Mouse (Mus musculus): ENCODE data around the gene Galns. TPM values are rescaled to one million over a fixed set of nuclear protein-coding genes. Genes with fewer than 3 reads are reported as not detected.

Galns gene
- polyA plus RNA-seq, 1 experiment from 2014 or later = 7.6 TPM

GRCm38 (mm10) chr8:122616181-122616905 lies 5.1 kb upstream of the Galns start:
- WGBS = 59% methylated on average over 9 of the region's 9 CpGs
- no peak overlapping the region for H3K4me3 ChIP-seq
- no peaks in the 10 kb centered on the region for H3K27me3 ChIP-seq
- 0 out of 2 replicates have a peak overlapping the region, but pooled peaks have one; percentile 12 for H3K9ac ChIP-seq
- no peak overlapping the region for H3K27ac ChIP-seq
- H3K4me1 ChIP-seq = peaks cover 43% of the 10 kb centered on the region
- no peaks in the 10 kb centered on the region for H3K9me3 ChIP-seq
- H3K36me3 ChIP-seq = peaks cover 19% of the 10 kb centered on the region
- no peak overlapping the region for H3K4me2 ChIP-seq
- ATAC-seq (ENCODE audit: insufficient number of reproducible peaks, insufficient read depth, low FRiP score, low TSS enrichment, low read depth) = no peak

DNA sequence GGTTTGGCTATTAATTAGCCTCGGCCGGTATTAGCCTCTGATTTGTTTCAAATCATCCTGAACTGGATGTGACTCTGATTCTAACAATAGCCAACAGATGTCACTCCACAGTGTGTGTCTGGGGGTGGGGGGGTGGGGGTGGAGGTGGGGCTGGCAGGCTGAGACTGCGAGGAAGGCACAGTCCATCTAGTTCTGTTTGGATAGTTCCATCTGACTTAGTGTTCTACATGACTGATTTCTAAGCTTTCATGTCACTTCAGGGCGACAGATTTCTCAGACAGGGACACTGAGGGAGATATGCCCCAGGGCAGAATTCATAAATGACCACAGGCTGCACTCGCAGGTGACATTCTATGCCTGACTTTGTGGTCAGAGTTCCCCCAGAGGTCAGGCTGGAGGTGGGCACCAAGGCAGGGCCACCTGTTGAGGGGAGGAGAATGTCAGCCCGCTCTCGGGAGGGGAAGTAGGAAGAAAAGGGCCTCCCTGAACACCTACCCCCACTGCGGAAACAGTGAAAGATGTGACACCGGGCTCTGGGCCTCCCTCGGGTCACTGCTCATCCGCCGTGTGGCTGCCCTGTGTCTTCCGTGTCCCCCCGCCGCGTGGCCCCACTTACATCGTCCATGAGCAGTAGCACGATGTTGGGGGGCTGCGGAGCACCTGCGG lies 518 bp downstream of the Galns start:
- Histone ChIP-seq H3K4me2 (peak overlapping the region; percentile 94), H3K27ac (peak overlapping the region; percentile 62), H3K9me3 (no peaks in the 10 kb centered on the region), H3K9ac (peak overlapping the region; percentile 80), H3K27me3 (no peaks in the 10 kb centered on the region), H3K4me3 (peak overlapping the region; percentile 70), H3K36me3 (peaks cover 19% of the 10 kb centered on the region), H3K4me1 (peaks cover 24% of the 10 kb centered on the region)
- peak; percentile 38 for ATAC-seq (ENCODE audit: insufficient number of reproducible peaks, insufficient read depth, low FRiP score, low TSS enrichment, low read depth)
- 3% methylated on average over 20 of the region's 20 CpGs for WGBS

GRCm38 (mm10) chr8:122610209-122610608 lies 1.1 kb downstream of the Galns start:
- peak overlapping the region; percentile 94 for H3K4me2 ChIP-seq

GRCm38 (mm10) chr8:122606810-122607209 lies 4.5 kb downstream of the Galns start:
- no peaks in the 10 kb centered on the region for H3K27me3 ChIP-seq
- no peak overlapping the region for H3K4me3 ChIP-seq
- no peaks in the 10 kb centered on the region for H3K36me3 ChIP-seq
- peaks cover 9% of the 10 kb centered on the region for H3K4me1 ChIP-seq
- WGBS = 72% methylated on average over 11 of the region's 12 CpGs
- H3K9me3 ChIP-seq = no peaks in the 10 kb centered on the region
- no peak overlapping the region for H3K4me2 ChIP-seq
- no peak for ATAC-seq (ENCODE audit: insufficient number of reproducible peaks, insufficient read depth, low FRiP score, low TSS enrichment, low read depth)
- H3K27ac ChIP-seq = no peak overlapping the region
- H3K9ac ChIP-seq = no peak overlapping the region

More at GRCm38 (mm10) chr8:122610209-122610608, 1.1 kb downstream of the Galns start:
- Histone ChIP-seq H3K4me3 (no peak overlapping the region), H3K27me3 (no peaks in the 10 kb centered on the region), H3K27ac (no peak overlapping the region), H3K4me1 (peaks cover 21% of the 10 kb centered on the region), H3K9me3 (no peaks in the 10 kb centered on the region), H3K9ac (0 out of 2 replicates have a peak overlapping the region, but pooled peaks have one; percentile 80), H3K36me3 (peaks cover 16% of the 10 kb centered on the region)
- 64% methylated on average over 4 of the region's 4 CpGs for WGBS
- no peak for ATAC-seq (ENCODE audit: insufficient number of reproducible peaks, insufficient read depth, low FRiP score, low TSS enrichment, low read depth)

DNA sequence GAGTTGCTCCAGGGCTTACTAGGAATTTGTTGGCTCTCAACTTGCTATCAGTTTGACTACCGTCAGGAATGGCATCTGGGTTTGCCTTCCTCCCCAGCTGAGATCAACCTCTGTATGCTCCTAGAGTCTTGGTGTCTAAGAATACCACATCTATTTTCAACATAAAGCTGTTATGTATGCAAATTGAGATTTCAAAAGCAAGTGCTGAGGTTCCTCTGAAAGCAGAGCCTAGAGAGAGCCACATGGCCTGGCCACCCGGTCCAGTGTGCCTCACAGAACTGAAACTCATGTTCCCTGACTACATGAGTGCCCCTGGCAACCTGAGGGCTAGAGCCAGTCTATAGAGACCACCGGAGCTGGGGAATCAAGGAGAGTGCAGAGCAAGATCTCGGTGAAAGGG lies 5.9 kb downstream of the Galns start:
- no peaks in the 10 kb centered on the region for H3K27me3 ChIP-seq
- WGBS = 68% methylated on average over 4 of the region's 4 CpGs
- H3K4me1 ChIP-seq = peaks cover under 1% of the 10 kb centered on the region; the same call in 1 of the 2 replicates
- H3K36me3 ChIP-seq = no peaks in the 10 kb centered on the region
- H3K9me3 ChIP-seq = no peaks in the 10 kb centered on the region
- H3K9ac ChIP-seq = no peak overlapping the region
- no peak overlapping the region for H3K4me2 ChIP-seq
- no peak for ATAC-seq (ENCODE audit: insufficient number of reproducible peaks, insufficient read depth, low FRiP score, low TSS enrichment, low read depth)
- H3K4me3 ChIP-seq = no peak overlapping the region
- no peak overlapping the region for H3K27ac ChIP-seq

- Histone ChIP-seq H3K4me1 (no peaks in the 10 kb centered on the region), H3K4me3 (no peak overlapping the region), H3K36me3 (no peaks in the 10 kb centered on the region), H3K27me3 (no peaks in the 10 kb centered on the region), H3K4me2 (no peak overlapping the region), H3K27ac (no peak overlapping the region), H3K9me3 (no peaks in the 10 kb centered on the region), H3K9ac (no peak overlapping the region)
- ATAC-seq (ENCODE audit: insufficient number of reproducible peaks, insufficient read depth, low FRiP score, low TSS enrichment, low read depth) = no peak
- WGBS = 70% methylated on average over 1 of the region's 1 CpGs
Observed at GRCm38 (mm10) chr8:122604640-122605039, 6.6 kb downstream of the Galns start.

GRCm38 (mm10) chr8:122600666-122601065 lies 10.6 kb downstream of the Galns start:
- Histone ChIP-seq H3K4me3 (no peak overlapping the region), H3K27me3 (no peaks in the 10 kb centered on the region), H3K9me3 (no peaks in the 10 kb centered on the region), H3K4me2 (no peak overlapping the region), H3K27ac (no peak overlapping the region), H3K36me3 (0 out of 2 replicates have a peak, but pooled peaks cover 7% of the 10 kb centered on the region), H3K4me1 (no peaks in the 10 kb centered on the region), H3K9ac (no peak overlapping the region)
- WGBS = 89% methylated on average over 9 of the region's 9 CpGs
- ATAC-seq (ENCODE audit: insufficient number of reproducible peaks, insufficient read depth, low FRiP score, low TSS enrichment, low read depth) = no peak

DNA sequence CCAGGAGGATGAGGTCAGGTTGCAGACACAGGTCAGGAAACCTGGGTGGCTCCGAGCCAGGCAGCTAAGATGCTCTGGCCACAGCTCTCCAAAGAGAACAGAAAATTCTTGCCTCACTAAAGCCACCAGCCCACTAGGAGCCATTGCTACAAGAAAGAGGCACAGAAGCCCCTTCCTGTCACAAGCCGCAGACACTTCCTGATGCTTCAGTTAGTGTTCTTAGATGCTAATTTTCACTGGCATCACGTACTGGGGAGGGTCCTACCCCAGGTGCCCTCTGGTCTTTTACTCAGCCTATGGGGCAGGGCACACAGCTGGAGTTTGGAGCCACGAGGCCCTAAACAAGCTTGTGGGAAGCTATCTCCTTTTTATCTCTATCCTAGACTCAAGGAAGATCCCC lies 15.2 kb downstream of the Galns start:
- Histone ChIP-seq H3K4me2 (no peak overlapping the region), H3K9ac (no peak overlapping the region), H3K4me3 (no peak overlapping the region), H3K36me3 (peaks cover 11% of the 10 kb centered on the region; the same call in 1 of the 2 replicates), H3K27me3 (no peaks in the 10 kb centered on the region), H3K4me1 (no peaks in the 10 kb centered on the region), H3K27ac (no peak overlapping the region), H3K9me3 (no peaks in the 10 kb centered on the region)
- no peak for ATAC-seq (ENCODE audit: insufficient number of reproducible peaks, insufficient read depth, low FRiP score, low TSS enrichment, low read depth)
- WGBS = 44% methylated on average over 4 of the region's 4 CpGs

DNA sequence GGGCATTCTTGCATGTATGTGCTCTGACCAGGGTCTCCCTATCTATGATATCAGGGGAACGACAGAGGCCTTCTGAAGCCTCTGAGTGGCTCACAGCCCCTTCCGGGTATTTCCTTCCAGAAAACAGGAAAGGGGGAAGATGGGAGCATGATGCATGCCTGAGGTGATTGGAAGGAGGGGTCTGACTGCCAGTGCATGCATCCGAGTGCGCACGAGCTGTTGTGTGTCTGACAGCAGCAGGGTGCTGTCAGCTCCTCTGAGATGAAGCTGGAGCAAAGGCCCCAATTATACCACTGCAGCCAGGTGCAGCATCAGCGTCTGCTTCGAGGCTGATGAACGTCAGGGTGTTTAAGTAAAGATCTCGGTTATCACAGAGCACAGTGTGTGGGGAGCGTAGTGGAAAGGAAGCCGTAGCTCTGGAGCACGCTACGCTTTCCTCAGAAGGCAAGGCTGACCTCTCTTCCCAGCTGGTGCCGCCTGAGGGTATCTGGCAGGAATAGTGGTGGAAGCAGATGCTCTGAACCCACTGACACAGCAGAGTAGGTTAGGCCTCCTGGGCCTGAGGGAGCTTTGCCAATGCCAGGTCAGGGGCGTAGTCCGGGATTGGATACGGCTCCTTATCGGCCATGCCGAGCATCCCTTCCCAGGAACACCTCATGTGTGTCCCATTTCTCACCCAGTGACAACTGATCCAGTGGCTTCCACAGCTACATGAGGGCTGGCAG lies 17.3 kb downstream of the Galns start:
- Histone ChIP-seq H3K4me2 (no peak overlapping the region), H3K27me3 (no peaks in the 10 kb centered on the region), H3K36me3 (peaks cover 11% of the 10 kb centered on the region; the same call in 1 of the 2 replicates), H3K27ac (no peak overlapping the region), H3K9ac (0 out of 2 replicates have a peak overlapping the region, but pooled peaks have one; percentile 27), H3K4me1 (no peaks in the 10 kb centered on the region), H3K9me3 (no peaks in the 10 kb centered on the region), H3K4me3 (no peak overlapping the region)
- WGBS = 68% methylated on average over 19 of the region's 19 CpGs
- no peak for ATAC-seq (ENCODE audit: insufficient number of reproducible peaks, insufficient read depth, low FRiP score, low TSS enrichment, low read depth)

DNA sequence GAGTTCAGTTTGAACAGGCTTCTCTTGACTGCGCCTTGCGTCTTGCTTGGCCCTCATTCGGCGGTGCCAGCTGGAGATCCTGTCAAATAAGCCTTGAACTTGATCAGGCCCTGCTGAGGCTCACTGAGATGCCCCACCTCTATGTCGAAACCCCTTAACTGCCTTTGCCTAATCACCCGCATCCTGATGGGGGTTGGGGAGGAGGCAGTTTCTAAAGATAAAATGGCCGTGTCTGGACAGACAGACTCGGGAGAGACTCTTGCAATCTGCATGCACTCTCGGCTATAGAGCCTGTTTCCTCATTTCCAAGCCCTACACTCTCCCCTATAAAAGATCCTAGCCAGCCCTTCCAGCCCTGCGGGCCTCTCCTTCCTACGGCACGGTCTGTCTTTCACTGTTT lies 18.0 kb downstream of the Galns start:
- Histone ChIP-seq H3K36me3 (peaks cover 8% of the 10 kb centered on the region; the same call in 1 of the 2 replicates), H3K4me3 (no peak overlapping the region), H3K27ac (no peak overlapping the region), H3K9ac (0 out of 2 replicates have a peak overlapping the region, but pooled peaks have one; percentile 27), H3K4me1 (no peaks in the 10 kb centered on the region), H3K9me3 (no peaks in the 10 kb centered on the region), H3K4me2 (no peak overlapping the region), H3K27me3 (no peaks in the 10 kb centered on the region)
- no peak for ATAC-seq (ENCODE audit: insufficient number of reproducible peaks, insufficient read depth, low FRiP score, low TSS enrichment, low read depth)
- WGBS = 63% methylated on average over 12 of the region's 12 CpGs

DNA sequence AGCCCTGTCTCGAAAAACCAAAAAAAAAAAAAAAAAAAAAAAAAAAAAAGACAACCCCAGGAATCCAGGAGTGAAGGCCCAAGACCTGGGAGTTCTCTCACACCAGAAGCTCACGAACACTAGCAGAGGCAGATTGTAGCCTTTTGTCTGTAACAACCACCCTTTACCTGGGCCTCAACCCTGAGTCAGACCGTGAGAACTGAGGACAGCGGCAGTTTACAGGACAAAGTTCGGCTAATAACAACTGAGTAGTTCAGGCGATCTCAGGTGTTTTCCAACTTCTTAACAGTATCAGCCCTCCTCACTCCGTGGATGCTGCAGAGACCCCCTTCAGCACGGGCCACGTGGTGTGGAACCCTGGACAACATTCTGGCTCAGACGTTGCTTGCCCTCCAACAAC lies 24.5 kb downstream of the Galns start:
- Histone ChIP-seq H3K27ac (no peak overlapping the region), H3K4me2 (no peak overlapping the region), H3K27me3 (no peaks in the 10 kb centered on the region), H3K9ac (no peak overlapping the region), H3K4me1 (peaks cover 18% of the 10 kb centered on the region), H3K36me3 (no peaks in the 10 kb centered on the region), H3K4me3 (no peak overlapping the region), H3K9me3 (no peaks in the 10 kb centered on the region)
- WGBS = 80% methylated on average over 10 of the region's 10 CpGs
- ATAC-seq (ENCODE audit: insufficient number of reproducible peaks, insufficient read depth, low FRiP score, low TSS enrichment, low read depth) = no peak
